Mouse (Mus musculus): ENCODE data around the gene Irgc1.

DNA sequence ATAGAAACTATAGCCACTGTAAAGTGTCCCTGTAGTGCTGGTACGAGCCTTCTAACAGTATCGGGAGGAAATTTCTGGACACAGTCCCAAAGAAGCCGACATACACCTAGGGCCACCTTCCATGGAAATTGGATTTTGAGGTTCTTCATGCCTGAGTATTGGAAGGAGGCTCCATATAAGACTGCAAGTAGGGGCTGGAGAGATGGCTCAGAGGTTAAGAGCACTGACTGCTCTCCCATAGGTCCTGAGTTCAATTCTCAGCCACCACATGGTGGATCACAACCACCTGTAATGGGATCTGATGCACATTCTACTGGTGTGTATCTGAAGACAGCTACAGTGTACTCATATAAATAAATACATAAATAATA, 52.0 kb downstream of the Irgc1 start:
- no peak for TF ChIP-seq TAL1 (IDR thresholded peaks at IDR 0.05; ENCODE audit: low read length)
- no peak for TF ChIP-seq GATA1 (IDR thresholded peaks at IDR 0.05; ENCODE audit: low read length)

Data from erythroblast, embryonic 14.5 days (primary cell).